Mouse (Mus musculus): ENCODE data around the gene Zfp750.

The Zfp750 gene

GRCm38 (mm10) chr11:121536528-121536927, 17.4 kb upstream of the Zfp750 start:
- DNase-seq = no peak

- no peak for DNase-seq
Observed at GRCm38 (mm10) chr11:121529747-121530146, 10.6 kb upstream of the Zfp750 start.

GRCm38 (mm10) chr11:121524191-121524590, 5.1 kb upstream of the Zfp750 start:
- DNase-seq = no peak

GRCm38 (mm10) chr11:121522156-121522762, 3.1 kb upstream of the Zfp750 start:
- DNase-seq = no peak

- no peak for DNase-seq
Observed at GRCm38 (mm10) chr11:121520761-121521160, 1.6 kb upstream of the Zfp750 start.

GRCm38 (mm10) chr11:121519703-121520102, 570 bp upstream of the Zfp750 start:
- no peak for DNase-seq

- DNase-seq = no peak
Observed at GRCm38 (mm10) chr11:121517687-121518465, 1.3 kb downstream of the Zfp750 start.

- DNase-seq = no peak
Observed at GRCm38 (mm10) chr11:121516906-121517305, 2.2 kb downstream of the Zfp750 start.

- DNase-seq = no peak
Observed at GRCm38 (mm10) chr11:121515996-121516395, 3.1 kb downstream of the Zfp750 start.

GRCm38 (mm10) chr11:121512896-121513572, 6.1 kb downstream of the Zfp750 start:
- peak; percentile 39 for DNase-seq

GRCm38 (mm10) chr11:121510512-121511246, 8.5 kb downstream of the Zfp750 start:
- DNase-seq = no peak

GRCm38 (mm10) chr11:121508478-121508877, 10.7 kb downstream of the Zfp750 start:
- DNase-seq = no peak

- no peak for DNase-seq
Observed at GRCm38 (mm10) chr11:121502000-121502860, 16.9 kb downstream of the Zfp750 start.

- DNase-seq = no peak
Observed at GRCm38 (mm10) chr11:121501525-121501924, 17.6 kb downstream of the Zfp750 start.

GRCm38 (mm10) chr11:121500595-121500994, 18.5 kb downstream of the Zfp750 start:
- no peak for DNase-seq

- no peak for DNase-seq
Observed at GRCm38 (mm10) chr11:121490651-121491050, 28.5 kb downstream of the Zfp750 start.

GRCm38 (mm10) chr11:121485882-121486281, 33.3 kb downstream of the Zfp750 start:
- no peak for DNase-seq

- DNase-seq = no peak
Observed at GRCm38 (mm10) chr11:121481129-121481528, 38.0 kb downstream of the Zfp750 start.

GRCm38 (mm10) chr11:121479476-121480203, 39.5 kb downstream of the Zfp750 start:
- DNase-seq = no peak

GRCm38 (mm10) chr11:121475699-121476415, 43.3 kb downstream of the Zfp750 start:
- DNase-seq = peak; percentile 68

GRCm38 (mm10) chr11:121474831-121475230, 44.3 kb downstream of the Zfp750 start:
- no peak for DNase-seq
